Mouse (Mus musculus) testis, adult 2 months (tissue): ENCODE results near the gene Eid3. TPM values are rescaled to one million over a fixed set of nuclear protein-coding genes. Genes with fewer than 3 reads are reported as not detected.

Experiments
- H3K27ac ChIP-seq: fragments of 200-500 bp; 2 replicates; pipeline ENCODE4 v1.5.1; 2012; ENCODE audit warnings: low read depth, low read length; ENCODE audit not compliant: control insufficient read depth, insufficient read depth
- H3K27me3 ChIP-seq: fragments of 200-500 bp; 2 replicates; pipeline ENCODE4 v1.6.1; 2012; ENCODE audit warnings: mild to moderate bottlenecking, low read length, moderate library complexity; ENCODE audit not compliant: control insufficient read depth, insufficient read depth
- H3K36me3 ChIP-seq: fragments of 200-500 bp; 2 replicates; pipeline ENCODE4 v1.6.1; 2012; ENCODE audit warnings: mild to moderate bottlenecking, low read length; ENCODE audit not compliant: control insufficient read depth, insufficient read depth
- H3K4me1 ChIP-seq: fragments of 200-500 bp; 2 replicates; pipeline ENCODE4 v1.6.1; 2012; ENCODE audit warnings: low read length; ENCODE audit not compliant: control insufficient read depth, insufficient read depth
- H3K4me3 ChIP-seq: fragments of 200-500 bp; 2 replicates; pipeline ENCODE4 v1.5.1; 2012; ENCODE audit warnings: low read depth, mild to moderate bottlenecking, low read length, moderate library complexity, mixed read lengths; ENCODE audit not compliant: control insufficient read depth
- CTCF ChIP-seq: fragments of 200-500 bp; IDR thresholded peaks from 2 replicates; pipeline ENCODE4 v1.5.1; 2012; ENCODE audit warnings: low read depth, mild to moderate bottlenecking, inconsistent platforms, low read length, moderate library complexity; ENCODE audit not compliant: control insufficient read depth, insufficient read depth, insufficient replicate concordance
- POLR2A ChIP-seq: fragments of 200-500 bp; IDR thresholded peaks from 2 replicates; pipeline ENCODE4 v1.6.1; 2012; ENCODE audit warnings: low read depth, mild to moderate bottlenecking, inconsistent platforms, low read length, moderate library complexity; ENCODE audit not compliant: control insufficient read depth
- polyA plus RNA-seq: library from polyadenylated mRNA; depleted of rRNA; stranded (reverse); fragments of >200 nt; gene quantifications from 2 replicates; pipeline ENCODE4 v1.2.3, GENCODE M21; 2012

Gene Eid3
- polyA plus RNA-seq, 1 experiment = 281 TPM

- TF ChIP-seq CTCF = no peak
- no peak for TF ChIP-seq POLR2A
- Histone ChIP-seq H3K27ac (no peak overlapping the region), H3K4me3 (no peak overlapping the region), H3K4me1 (no peaks in the 10 kb centered on the region), H3K36me3 (no peaks in the 10 kb centered on the region), H3K27me3 (no peaks in the 10 kb centered on the region)
Observed at GRCm38 (mm10) chr10:82851751-82852150, 14.7 kb upstream of the Eid3 start.

- Histone ChIP-seq H3K4me3 (no peak overlapping the region), H3K4me1 (peaks cover 21% of the 10 kb centered on the region), H3K36me3 (no peaks in the 10 kb centered on the region), H3K27ac (no peak overlapping the region; the same call in none of the 2 replicates), H3K27me3 (no peaks in the 10 kb centered on the region)
- TF ChIP-seq POLR2A (no peak), CTCF (no peak)
Observed at GRCm38 (mm10) chr10:82858032-82858680, 8.3 kb upstream of the Eid3 start.

GRCm38 (mm10) chr10:82858691-82859532 is 7.5 kb upstream of the Eid3 start:
- Histone ChIP-seq H3K36me3 (no peaks in the 10 kb centered on the region), H3K4me1 (peaks cover 21% of the 10 kb centered on the region), H3K4me3 (peak overlapping the region; percentile 90), H3K27me3 (no peaks in the 10 kb centered on the region), H3K27ac (peak overlapping the region; percentile 56)
- TF ChIP-seq CTCF = no peak
- TF ChIP-seq POLR2A = peak; percentile 60

- H3K27me3 ChIP-seq = no peaks in the 10 kb centered on the region
- peak overlapping the region; percentile 90 for H3K4me3 ChIP-seq
- H3K4me1 ChIP-seq = peaks cover 21% of the 10 kb centered on the region
- no peaks in the 10 kb centered on the region for H3K36me3 ChIP-seq
- peak overlapping the region; percentile 56 for H3K27ac ChIP-seq
- TF ChIP-seq CTCF (peak; percentile 6; the same call in 1 of the 2 replicates), POLR2A (no peak)
Observed at GRCm38 (mm10) chr10:82859533-82859915, 6.9 kb upstream of the Eid3 start.

- no peak overlapping the region; the same call in 1 of the 2 replicates for H3K27ac ChIP-seq
- peak overlapping the region; percentile 88 for H3K4me3 ChIP-seq
- no peaks in the 10 kb centered on the region for H3K27me3 ChIP-seq
- H3K4me1 ChIP-seq = peaks cover 21% of the 10 kb centered on the region
- TF ChIP-seq CTCF (no peak), POLR2A (no peak)
- no peaks in the 10 kb centered on the region for H3K36me3 ChIP-seq
Observed at GRCm38 (mm10) chr10:82860181-82860928, 6.1 kb upstream of the Eid3 start.

GRCm38 (mm10) chr10:82860929-82861315 is 5.5 kb upstream of the Eid3 start:
- Histone ChIP-seq H3K27me3 (no peaks in the 10 kb centered on the region), H3K36me3 (no peaks in the 10 kb centered on the region), H3K4me1 (peaks cover 22% of the 10 kb centered on the region), H3K4me3 (peak overlapping the region; percentile 88; the same call in 1 of the 2 replicates), H3K27ac (no peak overlapping the region)
- TF ChIP-seq CTCF = no peak
- TF ChIP-seq POLR2A = no peak
